Mouse (Mus musculus) neural tube, embryonic 14.5 days (tissue): ENCODE results near the gene Cd163l1. TPM values are rescaled to one million over a fixed set of nuclear protein-coding genes. Genes with fewer than 3 reads are reported as not detected.

Source experiments
- ATAC-seq: fragments of 200-750 bp; cut with Nextera tagmentation; 2 replicates; pipeline ENCODE4 v1.8.0; 2017; ENCODE audit warnings: low read depth, mild to moderate bottlenecking, moderate TSS enrichment, moderate library complexity
- H3K27ac ChIP-seq: fragments of 300-500 bp; sonication (generic); 2 replicates; pipeline ENCODE4 v1.5.1; 2014; ENCODE audit warnings: low read depth, mild to moderate bottlenecking, control low read depth, low read length, moderate library complexity, mixed read lengths
- H3K27me3 ChIP-seq: fragments of 300-500 bp; sonication (generic); 2 replicates; pipeline ENCODE4 v1.6.1; 2014; ENCODE audit warnings: low read length; ENCODE audit not compliant: control insufficient read depth, insufficient read depth
- H3K36me3 ChIP-seq: fragments of 300-500 bp; sonication (generic); 2 replicates; pipeline ENCODE4 v1.6.1; 2014; ENCODE audit warnings: low read length, mixed read lengths; ENCODE audit not compliant: control insufficient read depth, insufficient read depth
- H3K4me1 ChIP-seq: fragments of 300-500 bp; sonication (generic); 2 replicates; pipeline ENCODE4 v1.6.1; 2014; ENCODE audit warnings: low read length; ENCODE audit not compliant: control insufficient read depth, insufficient read depth
- H3K4me2 ChIP-seq: fragments of 300-500 bp; sonication (generic); 2 replicates; pipeline ENCODE4 v1.6.1; 2014; ENCODE audit warnings: mild to moderate bottlenecking, low read depth, low read length, control low read depth
- H3K4me3 ChIP-seq: fragments of 300-500 bp; sonication (generic); 2 replicates; pipeline ENCODE4 v1.5.1; 2014; ENCODE audit warnings: low read depth, low read length, control low read depth, mixed read lengths
- H3K9ac ChIP-seq: fragments of 300-500 bp; sonication (generic); replicated peaks from 2 replicates; pipeline ENCODE4 v1.6.1; 2014; ENCODE audit warnings: low read depth, mild to moderate bottlenecking, control low read depth, low read length, mixed read lengths
- H3K9me3 ChIP-seq: fragments of 300-500 bp; sonication (generic); 2 replicates; pipeline ENCODE4 v1.6.1; 2016; ENCODE audit warnings: low read length; ENCODE audit not compliant: control insufficient read depth
- WGBS: fragments of 180-500 bp; shearing (Covaris S2); extraction: QIAGEN DNeasy Blood & Tissue Kit; methylation state at CpG from one replicate; pipeline ENCODE4 v1.1.7; 2014; 5-methylcytosine and 5-hydroxymethylcytosine counted together
- polyA plus RNA-seq: library from polyadenylated mRNA; unstranded; fragments of >200 nt; fragmentation: Nextera tagmentation; extraction: Ambion mirVana; gene quantifications from 2 replicates; pipeline ENCODE4 v1.2.1, GENCODE M21; 2014

Cd163l1 gene
- polyA plus RNA-seq, 1 experiment from 2014 or later = not detected

DNA sequence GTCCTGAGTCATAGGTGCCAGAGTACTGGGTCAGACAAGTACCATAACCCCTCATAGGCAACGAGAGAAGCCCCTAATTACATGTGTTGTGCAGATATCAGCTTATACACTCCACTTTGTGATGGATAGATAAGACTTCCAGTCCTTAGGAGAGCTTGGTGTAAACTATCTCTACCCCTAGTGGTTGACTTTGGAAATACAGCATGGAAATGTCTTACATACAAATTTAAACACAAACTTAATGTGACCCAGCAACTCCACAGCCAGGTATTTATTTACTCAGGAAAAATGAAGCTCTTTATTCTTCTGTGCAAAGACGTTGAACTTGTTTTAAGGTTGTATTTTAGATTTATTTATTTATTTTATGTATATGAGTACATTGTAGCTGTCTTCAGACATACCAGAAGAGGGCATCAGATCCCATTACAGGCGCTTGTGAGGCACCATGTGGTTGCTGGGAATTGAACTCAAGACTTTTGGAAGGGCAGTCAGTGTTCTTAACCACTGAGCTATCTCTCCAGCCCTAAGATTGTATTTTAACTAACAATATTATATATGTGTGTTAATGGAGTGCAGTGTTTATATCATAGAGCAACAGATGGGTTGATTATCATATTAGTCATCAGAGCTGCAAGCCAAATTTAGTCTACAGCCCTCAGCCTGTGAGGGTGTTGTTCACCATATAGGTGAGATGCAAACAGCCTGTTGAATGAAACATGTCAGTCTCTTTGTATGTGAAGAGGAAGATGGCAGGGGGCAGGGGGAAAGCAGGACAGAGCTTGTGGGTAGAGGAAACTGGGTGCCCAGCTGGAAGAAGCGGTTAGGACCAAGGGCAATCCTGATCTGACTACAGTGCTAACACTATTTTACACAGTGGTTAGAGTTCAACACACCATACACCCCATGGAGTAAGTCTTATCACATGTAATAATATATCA is 29.4 kb upstream of the Cd163l1 start:
- Histone ChIP-seq H3K4me2 (no peak overlapping the region), H3K36me3 (no peaks in the 10 kb centered on the region), H3K4me1 (no peaks in the 10 kb centered on the region), H3K9ac (no peak overlapping the region), H3K27ac (no peak overlapping the region), H3K4me3 (no peak overlapping the region), H3K9me3 (no peaks in the 10 kb centered on the region), H3K27me3 (no peaks in the 10 kb centered on the region)
- ATAC-seq = no peak
- 67% methylated on average over 4 of the region's 4 CpGs for WGBS

DNA sequence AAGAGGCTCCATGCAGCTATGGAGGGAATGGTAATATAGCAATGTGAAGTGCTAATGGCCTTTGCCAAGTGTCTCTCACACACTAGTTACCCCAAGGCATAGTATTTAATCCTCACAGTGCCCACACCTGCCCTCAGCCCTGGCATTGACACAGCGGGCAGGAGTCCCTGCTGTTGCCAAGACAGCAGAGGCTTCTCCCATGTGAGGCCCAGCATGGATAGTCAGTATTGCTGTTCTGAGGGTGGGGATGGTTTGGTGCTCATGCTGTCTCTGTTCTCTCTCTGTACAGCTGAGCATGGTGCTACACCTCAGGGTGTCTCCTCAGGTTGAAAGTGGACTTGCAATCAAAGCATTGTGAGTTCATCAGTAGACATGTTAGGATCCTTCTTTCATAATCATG is 27.6 kb upstream of the Cd163l1 start:
- no peaks in the 10 kb centered on the region for H3K4me1 ChIP-seq
- no peak overlapping the region for H3K4me2 ChIP-seq
- 87% methylated on average over 1 of the region's 1 CpGs for WGBS
- no peak overlapping the region for H3K4me3 ChIP-seq
- no peaks in the 10 kb centered on the region for H3K9me3 ChIP-seq
- no peak for ATAC-seq
- H3K27ac ChIP-seq = no peak overlapping the region
- H3K9ac ChIP-seq = no peak overlapping the region
- no peaks in the 10 kb centered on the region for H3K36me3 ChIP-seq
- H3K27me3 ChIP-seq = no peaks in the 10 kb centered on the region

DNA sequence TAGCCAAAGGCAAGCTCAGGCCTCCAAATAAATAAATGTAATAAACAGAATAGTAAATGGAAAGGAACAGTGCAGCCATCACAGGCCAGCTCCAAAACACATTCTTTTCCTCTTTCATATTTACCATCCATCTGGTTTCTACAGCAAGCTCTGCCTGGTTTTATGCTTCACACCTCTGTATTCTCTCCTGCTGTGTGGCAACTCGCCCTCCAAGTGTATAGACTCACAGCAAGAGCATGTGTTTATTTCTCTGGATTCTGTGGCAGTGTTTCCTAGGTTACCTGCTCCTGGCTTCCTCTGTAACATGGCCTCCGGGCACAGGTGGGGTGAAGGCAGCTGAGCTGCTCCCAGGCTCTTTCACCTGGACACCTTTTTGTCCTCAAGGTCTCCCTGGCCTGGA is 25.6 kb upstream of the Cd163l1 start:
- ATAC-seq = no peak
- no peak overlapping the region for H3K4me3 ChIP-seq
- no peaks in the 10 kb centered on the region for H3K9me3 ChIP-seq
- no peaks in the 10 kb centered on the region for H3K4me1 ChIP-seq
- no peaks in the 10 kb centered on the region for H3K36me3 ChIP-seq
- no peak overlapping the region for H3K27ac ChIP-seq
- 61% methylated on average over 2 of the region's 2 CpGs for WGBS
- no peak overlapping the region for H3K4me2 ChIP-seq
- H3K27me3 ChIP-seq = no peaks in the 10 kb centered on the region
- no peak overlapping the region for H3K9ac ChIP-seq

DNA sequence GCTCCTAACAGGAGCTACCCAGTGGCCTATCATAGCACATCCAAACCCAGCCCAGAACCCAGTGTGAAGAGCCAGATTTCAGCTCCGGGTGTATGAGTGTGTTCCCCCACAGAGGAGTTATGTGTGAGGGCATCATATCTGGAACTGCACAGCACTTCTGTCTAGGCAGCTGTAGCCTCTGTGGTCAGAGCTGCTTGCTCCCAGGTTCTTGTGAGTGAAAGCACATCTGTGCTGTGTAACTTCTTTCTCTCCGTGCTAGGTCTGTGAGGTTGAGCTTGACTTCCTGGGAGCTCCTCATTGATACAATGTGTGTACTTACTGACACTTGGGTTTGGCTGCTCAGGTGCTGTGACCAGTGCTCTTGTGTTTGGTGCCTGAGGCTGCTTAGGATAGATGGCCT is 25.2 kb upstream of the Cd163l1 start:
- no peak overlapping the region for H3K9ac ChIP-seq
- no peak for ATAC-seq

DNA sequence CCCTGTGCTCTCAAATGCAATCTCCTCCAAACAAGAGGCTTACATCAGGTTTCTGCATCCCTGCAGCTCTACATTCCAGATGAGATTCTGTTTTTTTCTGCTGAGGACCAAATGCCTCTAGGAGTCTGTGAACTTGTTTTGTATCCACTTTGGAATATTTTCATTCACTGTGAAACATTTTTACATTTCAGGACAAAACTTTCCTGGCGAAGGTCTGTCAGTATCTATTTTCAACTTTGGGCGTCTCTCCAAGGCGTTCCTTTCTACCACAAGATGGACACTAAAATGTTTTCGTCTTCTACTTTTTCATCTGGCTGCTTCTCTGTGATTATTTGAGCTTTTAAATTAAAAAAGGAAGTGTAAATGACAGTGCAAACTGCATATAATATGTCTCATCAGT is 24.0 kb upstream of the Cd163l1 start:
- no peaks in the 10 kb centered on the region for H3K4me1 ChIP-seq
- no peak overlapping the region for H3K4me3 ChIP-seq
- WGBS = 93% methylated on average over 4 of the region's 4 CpGs
- no peak overlapping the region for H3K9ac ChIP-seq
- no peak for ATAC-seq
- H3K27ac ChIP-seq = no peak overlapping the region
- no peaks in the 10 kb centered on the region for H3K27me3 ChIP-seq
- no peaks in the 10 kb centered on the region for H3K9me3 ChIP-seq
- no peaks in the 10 kb centered on the region for H3K36me3 ChIP-seq
- no peak overlapping the region for H3K4me2 ChIP-seq

More for the DNA sequence above, 25.2 kb upstream of the Cd163l1 start:
- Histone ChIP-seq H3K36me3 (no peaks in the 10 kb centered on the region), H3K4me2 (no peak overlapping the region), H3K9me3 (no peaks in the 10 kb centered on the region), H3K4me3 (no peak overlapping the region), H3K27me3 (no peaks in the 10 kb centered on the region), H3K27ac (no peak overlapping the region), H3K4me1 (no peaks in the 10 kb centered on the region)
- 92% methylated on average over 2 of the region's 2 CpGs for WGBS

DNA sequence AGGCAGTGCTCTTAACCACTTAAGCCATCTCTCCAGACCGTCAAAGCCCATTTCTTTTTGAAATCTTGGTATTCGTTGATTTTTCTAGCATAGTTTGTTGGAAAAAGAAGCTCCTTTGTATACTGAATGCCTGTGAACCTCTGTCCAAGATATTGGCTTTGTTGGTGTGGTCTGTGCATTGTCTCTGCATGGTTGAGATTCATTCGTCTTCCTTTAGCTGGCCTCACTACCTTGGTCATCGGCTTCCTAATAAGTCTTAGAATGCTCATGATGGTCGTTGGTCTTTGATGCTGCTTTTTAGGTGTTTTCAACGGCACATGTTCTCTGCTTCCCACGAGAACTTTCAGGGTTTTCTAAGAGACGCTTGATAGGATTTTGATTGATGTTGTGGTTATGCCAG is 22.1 kb upstream of the Cd163l1 start:
- 83% methylated on average over 8 of the region's 8 CpGs for WGBS

DNA sequence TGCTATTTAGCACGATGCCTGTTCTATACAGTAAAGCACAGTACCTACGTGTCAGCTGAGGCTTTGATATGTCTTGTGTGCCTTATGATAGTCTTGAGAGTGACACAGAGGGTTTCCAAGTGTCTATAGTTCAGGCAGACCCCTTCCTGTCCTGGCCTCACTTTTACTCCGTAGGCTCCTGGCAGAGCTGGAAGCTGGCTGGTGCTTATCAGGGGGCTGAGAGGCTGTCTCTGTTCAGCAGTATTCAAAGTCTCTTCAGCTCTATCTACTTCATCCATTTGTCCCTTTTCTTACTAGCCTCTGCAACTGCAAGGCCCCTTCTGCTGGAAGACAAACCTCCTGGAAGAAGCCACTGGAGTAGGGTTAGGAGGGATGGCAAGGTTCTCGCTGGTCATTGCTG is 17.0 kb upstream of the Cd163l1 start:
- Histone ChIP-seq H3K27me3 (no peaks in the 10 kb centered on the region), H3K4me3 (no peak overlapping the region), H3K27ac (no peak overlapping the region), H3K4me1 (no peaks in the 10 kb centered on the region), H3K9me3 (no peaks in the 10 kb centered on the region), H3K9ac (no peak overlapping the region), H3K36me3 (no peaks in the 10 kb centered on the region), H3K4me2 (no peak overlapping the region)
- no peak for ATAC-seq
- WGBS = 90% methylated on average over 4 of the region's 4 CpGs

More for the DNA sequence above, 22.1 kb upstream of the Cd163l1 start:
- Histone ChIP-seq H3K36me3 (no peaks in the 10 kb centered on the region), H3K4me2 (no peak overlapping the region), H3K27me3 (no peaks in the 10 kb centered on the region), H3K9me3 (no peaks in the 10 kb centered on the region), H3K4me1 (no peaks in the 10 kb centered on the region), H3K27ac (no peak overlapping the region), H3K4me3 (no peak overlapping the region), H3K9ac (no peak overlapping the region)
- ATAC-seq = no peak

DNA sequence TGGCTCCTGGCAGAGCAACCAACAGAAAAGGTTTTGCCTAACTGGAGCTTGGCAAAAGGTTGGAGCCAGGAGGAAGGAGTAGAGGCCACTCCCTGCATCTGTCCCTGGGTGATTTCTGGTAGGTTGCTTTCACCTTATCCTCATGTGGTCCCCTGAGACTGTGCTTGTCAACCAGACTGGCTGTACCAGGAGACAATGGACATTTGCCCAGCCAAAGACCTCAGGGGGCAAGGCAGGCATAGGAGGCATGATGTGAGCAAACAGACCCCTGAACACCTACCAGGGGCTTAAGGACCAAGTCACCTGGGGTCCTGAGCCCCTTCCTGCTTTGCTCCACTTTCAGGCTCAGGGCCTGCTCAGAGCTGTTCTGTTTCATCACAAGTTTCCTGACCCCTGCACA is 12.2 kb upstream of the Cd163l1 start, which contains the start of gene Olfr524:
Gene Olfr524 (minus strand): TSS at position 101 of the 400 bp plus-strand sequence.
- Histone ChIP-seq H3K4me2 (no peak within 1 kb of the TSS), H3K36me3 (no peaks in the 10 kb centered on the region), H3K4me1 (no peaks in the 10 kb centered on the region), H3K9ac (no peak within 1 kb of the TSS), H3K9me3 (no peaks in the 10 kb centered on the region), H3K27me3 (no peaks in the 10 kb centered on the region), H3K4me3 (no peak within 1 kb of the TSS), H3K27ac (no peak within 1 kb of the TSS)
- ATAC-seq = no peak

DNA sequence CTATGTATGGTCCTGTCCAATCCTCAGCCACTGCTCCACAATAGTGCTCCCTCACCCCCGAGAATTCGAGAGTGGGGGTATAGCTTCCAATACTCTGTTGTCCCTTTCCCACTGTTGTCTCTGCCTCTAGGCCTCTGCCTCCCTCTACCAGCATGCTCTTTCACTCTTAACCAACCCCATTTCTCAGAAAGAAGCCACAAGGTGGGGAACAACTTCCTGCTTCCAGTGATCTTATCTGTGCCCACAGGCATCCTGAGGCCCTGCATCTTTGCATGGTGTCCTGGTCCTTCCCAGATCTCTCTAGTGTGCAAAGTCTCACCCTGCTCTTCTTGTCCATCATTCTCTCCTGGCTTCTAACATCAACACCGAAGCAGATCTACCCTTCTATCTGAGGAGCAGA is 11.2 kb upstream of the Cd163l1 start:
- Histone ChIP-seq H3K9me3 (no peaks in the 10 kb centered on the region), H3K4me2 (no peak overlapping the region), H3K27me3 (no peaks in the 10 kb centered on the region), H3K27ac (no peak overlapping the region), H3K4me3 (no peak overlapping the region), H3K4me1 (no peaks in the 10 kb centered on the region), H3K9ac (no peak overlapping the region), H3K36me3 (no peaks in the 10 kb centered on the region)
- ATAC-seq = no peak
- WGBS = 83% methylated on average over 3 of the region's 3 CpGs
